Mouse (Mus musculus) hematopoietic multipotent progenitor cell, adult 10-12 weeks (in vitro differentiated cells): ENCODE data around the gene Gm11168. TPM values are rescaled to one million over a fixed set of nuclear protein-coding genes. Genes with fewer than 3 reads are reported as not detected.

Experiments
- polyA plus RNA-seq: library from polyadenylated mRNA; stranded (reverse); fragments of >175 nt; gene quantifications from 2 replicates; pipeline ENCODE4 v1.2.3, GENCODE M21; 2012; ENCODE audit warnings: low replicate concordance

Gm11168 gene
- polyA plus RNA-seq = 1.3 TPM in 1 of 2 replicates, not detected in the other

GRCm38 (mm10) chr9:3002794-3003396 is at the start of gene Gm11168:
Gene Gm11168 (plus strand): TSS chr9:3003346.

DNA sequence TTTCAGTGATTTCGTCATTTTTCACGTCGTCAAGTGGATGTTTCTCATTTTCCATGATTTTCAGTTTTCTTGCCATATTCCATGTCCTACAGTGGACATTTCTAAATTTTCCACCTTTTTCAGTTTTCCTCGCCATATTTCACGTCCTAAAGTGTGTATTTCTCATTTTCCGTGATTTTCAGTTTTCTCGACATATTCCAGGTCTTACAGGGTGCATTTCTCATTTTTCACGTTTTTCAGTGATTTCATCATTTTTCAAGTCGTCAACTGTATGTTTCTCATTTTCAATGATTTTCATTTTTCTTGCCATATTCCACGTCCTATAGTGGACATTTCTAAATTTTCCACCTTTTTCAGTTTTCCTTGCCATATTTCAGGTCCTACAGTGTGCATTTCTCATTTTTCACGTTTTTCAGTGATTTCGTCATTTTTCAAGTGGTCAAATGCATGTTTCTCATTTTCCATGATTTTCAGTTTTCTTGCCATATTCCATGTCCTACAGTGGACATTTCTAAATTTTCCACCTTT is 2.6 kb upstream of the Gm11168 start, which contains the start of gene Gm10722:
Gene Gm10722 (plus strand): TSS at position 478 of the 528 bp plus-strand sequence.

DNA sequence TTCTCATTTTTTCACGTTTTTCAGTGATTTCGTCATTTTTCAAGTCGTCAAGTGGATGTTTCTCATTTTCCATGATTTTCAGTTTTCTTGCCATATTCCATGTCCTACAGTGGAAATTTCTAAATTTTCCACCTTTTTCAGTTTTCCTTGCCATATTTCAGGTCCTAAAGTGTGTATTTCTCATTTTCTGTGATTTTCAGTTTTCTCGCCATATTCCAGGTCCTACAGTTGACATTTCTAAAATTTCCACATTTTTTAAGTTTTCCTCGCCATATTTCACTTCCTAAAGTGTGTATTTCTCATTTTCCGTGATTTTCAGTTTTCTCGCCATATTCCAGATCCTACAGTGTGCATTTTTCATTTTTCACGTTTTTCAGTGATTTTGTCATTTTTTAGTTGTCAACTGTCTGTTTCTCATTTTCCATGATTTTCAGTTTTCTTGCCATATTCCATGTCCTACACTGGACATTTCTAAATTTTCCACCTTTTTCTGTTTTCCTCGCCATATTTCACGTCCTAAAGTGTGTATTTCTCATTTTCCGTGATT is 9.7 kb downstream of the Gm11168 start, which contains the start of gene Gm10721:
Gene Gm10721 (plus strand): TSS at position 408 of the 547 bp plus-strand sequence.

DNA sequence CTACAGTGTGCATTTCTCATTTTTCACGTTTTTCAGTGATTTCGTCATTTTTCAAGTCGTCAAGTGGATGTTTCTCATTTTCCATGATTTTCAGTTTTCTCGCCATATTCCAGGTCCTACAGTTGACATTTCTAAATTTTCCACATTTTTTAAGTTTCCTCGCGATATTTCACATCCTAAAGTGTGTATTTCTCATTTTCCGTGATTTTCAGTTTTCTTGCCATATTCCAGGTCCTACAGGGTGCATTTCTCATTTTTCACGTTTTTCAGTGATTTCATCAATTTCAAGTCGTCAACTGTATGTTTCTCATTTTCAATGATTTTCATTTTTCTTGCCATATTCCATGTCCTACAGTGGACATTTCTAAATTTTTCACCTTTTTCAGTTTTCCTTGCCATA is 12.2 kb downstream of the Gm11168 start, which contains the start of gene Gm10720:
Gene Gm10720 (plus strand): TSS at position 301 of the 400 bp plus-strand sequence.

DNA sequence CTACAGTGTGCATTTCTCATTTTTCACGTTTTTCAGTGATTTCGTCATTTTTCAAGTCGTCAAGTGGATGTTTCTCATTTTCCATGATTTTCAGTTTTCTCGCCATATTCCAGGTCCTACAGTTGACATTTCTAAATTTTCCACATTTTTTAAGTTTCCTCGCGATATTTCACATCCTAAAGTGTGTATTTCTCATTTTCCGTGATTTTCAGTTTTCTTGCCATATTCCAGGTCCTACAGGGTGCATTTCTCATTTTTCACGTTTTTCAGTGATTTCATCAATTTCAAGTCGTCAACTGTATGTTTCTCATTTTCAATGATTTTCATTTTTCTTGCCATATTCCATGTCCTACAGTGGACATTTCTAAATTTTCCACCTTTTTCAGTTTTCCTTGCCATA is 14.0 kb downstream of the Gm11168 start, which contains the start of gene Gm10719:
Gene Gm10719 (plus strand): TSS at position 301 of the 400 bp plus-strand sequence.

GRCm38 (mm10) chr9:3023312-3023984 is 20.3 kb downstream of the Gm11168 start, which contains the start of gene Gm10718:
Gene Gm10718 (plus strand): TSS chr9:3023547.

GRCm38 (mm10) chr9:3024912-3025467 is 21.8 kb downstream of the Gm11168 start, which contains the start of gene Gm10717:
Gene Gm10717 (plus strand): TSS chr9:3025417.

DNA sequence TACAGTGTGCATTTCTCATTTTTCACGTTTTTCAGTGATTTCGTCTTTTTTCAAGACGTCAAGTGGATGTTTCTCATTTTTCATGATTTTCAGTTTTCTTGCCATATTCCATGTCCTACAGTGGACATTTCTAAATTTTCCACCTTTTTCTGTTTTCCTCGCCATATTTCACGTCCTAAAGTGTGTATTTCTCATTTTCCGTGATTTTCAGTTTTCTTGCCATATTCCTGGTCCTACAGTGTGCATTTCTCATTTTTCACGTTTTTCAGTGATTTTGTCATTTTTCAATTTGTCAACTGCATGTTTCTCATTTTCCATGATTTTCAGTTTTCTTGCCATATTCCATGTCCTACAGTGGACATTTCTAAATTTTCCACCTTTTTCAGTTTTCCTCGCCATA is 31.2 kb downstream of the Gm11168 start, which contains the start of gene Gm17535:
Gene Gm17535 (plus strand): TSS at position 301 of the 400 bp plus-strand sequence.

GRCm38 (mm10) chr9:3036577-3036976 is 33.4 kb downstream of the Gm11168 start, which contains the start of gene Gm10715:
Gene Gm10715 (plus strand): TSS chr9:3036877.

Other genes starting within 250 kb of the Gm11168 start
- 1.4 TPM in 1 of 2 replicates, not detected in the other for gene Gm10722, start 2.4 kb upstream of the Gm11168 start, polyA plus RNA-seq
- 0.55 and 3.4 TPM in 2 replicates for gene Gm10721, start 9.8 kb downstream of the Gm11168 start, polyA plus RNA-seq
- not detected in 2 replicates for gene Gm10720, start 12.3 kb downstream of the Gm11168 start, polyA plus RNA-seq
- 1.6 and 15.1 TPM in 2 replicates for gene Gm10719, start 14.1 kb downstream of the Gm11168 start, polyA plus RNA-seq
- 3.6 and 28.4 TPM in 2 replicates for gene Gm10718, start 20.2 kb downstream of the Gm11168 start, polyA plus RNA-seq
- 0.46 and 3.5 TPM in 2 replicates for gene Gm10717, start 22.1 kb downstream of the Gm11168 start, polyA plus RNA-seq
- 0.35 TPM in 1 of 2 replicates, not detected in the other for gene Gm17535, start 31.3 kb downstream of the Gm11168 start, polyA plus RNA-seq
- gene Gm10715, start 33.5 kb downstream of the Gm11168 start, polyA plus RNA-seq = not detected in 2 replicates